ENCODE assay signal across 23 mouse cellular contexts in the genomic region with DNA sequence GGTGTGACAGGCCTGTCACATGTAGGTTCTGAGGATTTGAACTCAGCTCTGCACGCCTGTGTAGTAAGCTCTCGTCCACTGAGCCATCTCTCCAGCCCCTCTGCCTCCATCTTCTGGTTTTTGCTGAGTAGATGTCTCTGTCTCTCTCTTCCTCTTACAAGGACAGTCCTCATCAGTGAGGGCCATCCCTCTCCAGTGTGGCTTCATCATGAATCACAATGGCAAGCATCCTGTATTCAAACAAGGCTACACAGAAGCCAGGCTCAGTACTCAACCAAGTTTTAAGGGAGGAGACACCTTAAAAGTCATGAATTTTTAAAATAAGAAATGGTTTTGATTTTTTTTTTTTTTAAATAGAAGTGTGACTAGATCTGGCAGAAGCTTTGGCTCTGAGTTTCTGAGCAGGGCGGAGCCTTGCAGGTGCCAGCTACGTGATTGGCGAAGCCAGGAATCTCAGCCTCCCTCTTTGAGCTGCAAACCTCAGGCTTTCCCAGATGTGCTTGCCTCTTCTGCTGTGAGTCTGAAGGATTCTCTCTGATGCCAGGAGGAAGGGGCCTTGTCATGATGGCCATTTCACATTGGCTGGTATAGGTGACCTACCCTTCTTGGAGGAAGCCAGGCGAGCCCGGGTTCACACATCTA.
DNase-seq lines count a peak whose midpoint lies in the region; ATAC-seq lines count a peak whose summit lies in the region.
"Had no signal": no experiment of that assay in that cellular context is flagged by ENCODE, and none has a peak within 500 bp of the region (broad histone marks: within the 10 kb centered on the region; RNA-seq: fewer than 3 reads in every experiment).

No protein-coding gene starts in this region.

- H3K27me3 ChIP-seq in embryonic facial prominence, embryonic 14.5 days (replicated peaks; ENCODE audit: control insufficient read depth, insufficient read depth, low read length), result no peaks in the 10 kb centered on the region
- H3K27me3 ChIP-seq: heart, embryonic 13.5 days had no signal

- intact Hi-C loops in left cerebral cortex, postnatal 14 days (cut with DNase I), result no loop called here
- intact Hi-C loops in left cerebral cortex, postnatal 10 days (cut with DNase I), result no loop called here

- no peaks in the 10 kb centered on the region for H3K9me3 ChIP-seq in embryonic facial prominence, embryonic 14.5 days (ENCODE audit: control insufficient read depth, low read length)
- H3K9me3 ChIP-seq: heart, embryonic 13.5 days; liver, embryonic 13.5 days had no signal

- no peak overlapping the region for H3K4me3 ChIP-seq in embryonic facial prominence, embryonic 14.5 days (ENCODE audit: low read depth, low read length)
- H3K4me3 ChIP-seq in macrophage (ENCODE audit: inconsistent target), result no peak overlapping the region
- H3K4me3 ChIP-seq: heart, embryonic 13.5 days; liver, embryonic 13.5 days had no signal

- peak overlapping the region; percentile 53 for H3K27ac ChIP-seq in embryonic facial prominence, embryonic 14.5 days (replicated peaks; ENCODE audit: low read depth, low read length)
- H3K27ac ChIP-seq in macrophage, result 0 out of 2 replicates have a peak overlapping the region, but pooled peaks have one; percentile 4
- H3K27ac ChIP-seq: heart, embryonic 13.5 days; liver, embryonic 13.5 days had no signal

- H3K4me1 ChIP-seq in embryonic facial prominence, embryonic 14.5 days (ENCODE audit: control insufficient read depth, insufficient read depth, low read length), result peaks cover 18% of the 10 kb centered on the region

- peak; percentile 28 to 42 for DNase-seq in left cerebral cortex, postnatal 14 days (ENCODE audit: low spot score in 2 of 2)
- no peak for DNase-seq in left cerebral cortex, postnatal 10 days (ENCODE audit: extremely low spot score in 1 of 2, low spot score in 2 of 2)
- DNase-seq in ZHBTc4 (ENCODE audit: low read depth, low spot score), result peak; percentile 55
- DNase-seq in embryonic facial prominence, embryonic 14.5 days (ENCODE audit: low spot score), result no peak
- DNase-seq in adrenal gland, adult 8-10 months, result no peak
- DNase-seq: adrenal gland, postnatal 36 days; cerebellum, adult 11 months; cerebellum, adult 9-11 months; heart, adult 18-20 months; heart, postnatal 14 days; kidney, adult 8-10 months; kidney, postnatal 36 days; left cerebral cortex, postnatal 4 days; liver, embryonic 13.5 days; lung, adult 2 months; midbrain, embryonic 14.5 days; right cerebral cortex, postnatal 14 days; thymus, adult 18-20 months; thymus, postnatal 36 days had no signal

- no peak overlapping the region for H3K9ac ChIP-seq in embryonic facial prominence, embryonic 14.5 days (ENCODE audit: low read depth, low read length)
- H3K9ac ChIP-seq: liver, embryonic 13.5 days had no signal

- no peak overlapping the region for H3K4me2 ChIP-seq in embryonic facial prominence, embryonic 14.5 days (ENCODE audit: low read depth, low read length)
- H3K4me2 ChIP-seq: heart, embryonic 13.5 days; liver, embryonic 13.5 days had no signal

- ATAC-seq in embryonic facial prominence, embryonic 14.5 days (ENCODE audit: low read depth), result no peak
- ATAC-seq in inflammation-experienced regulatory T-cells, adult 6 months, result no peak
- ATAC-seq: forebrain, embryonic 14.5 days had no signal

- WGBS in embryonic facial prominence, embryonic 14.5 days, result 91% methylated on average over 7 of the region's 7 CpGs
- WGBS in macrophage (ENCODE audit: missing documents), result 96% methylated on average over 7 of the region's 7 CpGs

- no peaks in the 10 kb centered on the region for H3K36me3 ChIP-seq in embryonic facial prominence, embryonic 14.5 days (ENCODE audit: control insufficient read depth, insufficient read depth, low read length)
- no peaks in the 10 kb centered on the region for H3K36me3 ChIP-seq in macrophage (ENCODE audit: inconsistent target)
- H3K36me3 ChIP-seq: heart, embryonic 13.5 days; liver, embryonic 13.5 days had no signal

- no peaks in the 10 kb centered on the region for H3K79me2 ChIP-seq in macrophage (ENCODE audit: inconsistent target)

Comparison
In these comparisons a context has a peak if more than half of its experiments do, and no peak if none do; other contexts are left out.
1. DNase-seq: peak in left cerebral cortex, postnatal 14 days (2 of 2) and ZHBTc4 (single experiment); none in left cerebral cortex, postnatal 10 days (0 of 2), embryonic facial prominence, embryonic 14.5 days (single experiment) and adrenal gland, adult 8-10 months (single experiment).